Mouse (Mus musculus): ENCODE data around the gene Lsm7. TPM values are rescaled to one million over a fixed set of nuclear protein-coding genes. Genes with fewer than 3 reads are reported as not detected.

Gene Lsm7
- polyA plus RNA-seq, 1 experiment from 2014 or later, result 303 TPM

- 0 out of 2 replicates have a peak, but pooled peaks have one; percentile 33 for ATAC-seq (ENCODE audit: low read depth)
- Histone ChIP-seq H3K36me3 (ENCODE audit: control insufficient read depth, insufficient read depth, low read length) (no peaks in the 10 kb centered on the region), H3K4me2 (ENCODE audit: low read depth, low read length) (peak within 1 kb of the TSS; percentile 96), H3K4me3 (ENCODE audit: low read depth, low read length) (peak within 1 kb of the TSS; percentile 53), H3K27ac (replicated peaks; ENCODE audit: low read depth, low read length) (no peak within 1 kb of the TSS), H3K9ac (ENCODE audit: low read depth, low read length) (peak within 1 kb of the TSS; percentile 68), H3K27me3 (replicated peaks; ENCODE audit: control insufficient read depth, insufficient read depth, low read length) (peaks cover 37% of the 10 kb centered on the region), H3K4me1 (ENCODE audit: control insufficient read depth, insufficient read depth, low read length) (no peaks in the 10 kb centered on the region), H3K9me3 (ENCODE audit: control insufficient read depth, low read length) (no peaks in the 10 kb centered on the region)
- DNase-seq (ENCODE audit: low spot score), result peak; percentile 30
- 5% methylated on average over 24 of the region's 51 CpGs for WGBS
These were observed 11.0 kb downstream of the Lsm7 start, which contains the start of gene Lingo3 for GRCm38 (mm10) chr10:80843931-80844547. Lingo3 (minus strand) TSS chr10:80844039.

DNA sequence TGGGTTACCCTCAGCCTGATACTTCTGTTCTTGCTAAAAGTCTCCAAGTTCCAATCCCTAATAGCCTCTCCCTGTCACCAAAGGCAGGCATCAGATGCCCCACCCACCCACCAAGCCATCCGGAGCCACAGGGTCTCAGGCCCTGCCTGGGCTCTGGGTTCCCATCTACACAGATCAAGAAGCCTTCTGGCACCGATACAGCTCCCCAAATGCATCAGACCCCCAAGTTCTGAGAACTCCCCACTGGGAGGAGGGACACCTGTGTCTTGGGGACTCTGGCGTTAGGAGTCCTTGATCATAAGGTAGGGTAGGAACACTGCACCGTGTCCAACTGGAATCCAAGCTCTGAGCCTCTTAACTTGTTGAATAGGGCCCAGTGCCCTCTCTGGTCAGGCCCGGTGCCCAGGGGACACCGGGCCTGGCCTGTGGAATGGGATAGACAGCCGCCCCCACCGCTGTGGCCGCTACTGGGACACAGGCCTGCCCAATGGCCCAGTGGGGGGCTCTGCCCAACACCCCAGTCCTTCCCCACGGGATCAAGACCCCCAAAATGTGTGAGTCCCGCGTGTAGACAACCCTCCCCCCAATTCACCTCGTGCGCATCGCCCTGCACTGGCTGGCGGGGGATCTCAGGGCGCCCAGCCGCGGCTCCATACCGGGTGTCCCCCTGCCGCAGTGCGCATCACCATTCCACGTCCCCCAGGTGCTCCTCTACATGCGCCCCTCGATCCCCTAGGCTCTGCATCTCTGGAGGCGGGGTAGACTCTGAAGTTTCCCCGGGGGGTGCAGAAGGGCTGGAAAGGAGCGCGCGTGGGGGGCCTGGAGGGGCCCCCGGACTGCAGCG lies 11.7 kb downstream of the Lsm7 start:
- Histone ChIP-seq H3K9ac (ENCODE audit: low read depth, low read length) (peak overlapping the region; percentile 68), H3K9me3 (ENCODE audit: control insufficient read depth, low read length) (no peaks in the 10 kb centered on the region), H3K27me3 (replicated peaks; ENCODE audit: control insufficient read depth, insufficient read depth, low read length) (peaks cover 37% of the 10 kb centered on the region), H3K27ac (replicated peaks; ENCODE audit: low read depth, low read length) (no peak overlapping the region), H3K4me1 (ENCODE audit: control insufficient read depth, insufficient read depth, low read length) (no peaks in the 10 kb centered on the region), H3K4me2 (ENCODE audit: low read depth, low read length) (peak overlapping the region; percentile 96), H3K36me3 (ENCODE audit: control insufficient read depth, insufficient read depth, low read length) (no peaks in the 10 kb centered on the region), H3K4me3 (ENCODE audit: low read depth, low read length) (peak overlapping the region; percentile 53)
- ATAC-seq (ENCODE audit: low read depth) (no peak), DNase-seq (ENCODE audit: low spot score) (no peak)
- 23% methylated on average over 14 of the region's 32 CpGs for WGBS

DNA sequence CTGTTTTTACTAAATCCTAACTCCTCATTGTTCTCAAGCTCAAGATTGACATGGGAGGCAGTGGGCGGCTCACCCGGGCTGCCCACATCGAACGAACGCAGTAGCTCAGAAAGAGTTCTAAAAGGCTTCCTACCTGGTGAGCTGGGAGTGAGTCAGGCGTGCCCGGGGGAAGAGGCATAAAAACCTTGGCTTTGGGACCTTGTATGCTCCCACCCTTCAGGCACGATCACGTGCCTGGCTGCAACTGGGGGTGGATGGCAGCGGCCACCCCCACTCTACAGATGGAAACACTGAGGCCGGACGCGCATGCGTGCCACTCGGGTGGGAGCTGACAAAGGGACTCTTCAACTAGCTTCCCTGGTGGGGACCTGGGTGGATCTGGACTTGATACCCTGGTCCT lies 12.7 kb downstream of the Lsm7 start:
- Histone ChIP-seq H3K27ac (replicated peaks; ENCODE audit: low read depth, low read length) (no peak overlapping the region), H3K4me1 (ENCODE audit: control insufficient read depth, insufficient read depth, low read length) (no peaks in the 10 kb centered on the region), H3K9me3 (ENCODE audit: control insufficient read depth, low read length) (no peaks in the 10 kb centered on the region), H3K4me3 (ENCODE audit: low read depth, low read length) (no peak overlapping the region), H3K36me3 (ENCODE audit: control insufficient read depth, insufficient read depth, low read length) (no peaks in the 10 kb centered on the region), H3K4me2 (ENCODE audit: low read depth, low read length) (no peak overlapping the region), H3K27me3 (replicated peaks; ENCODE audit: control insufficient read depth, insufficient read depth, low read length) (peaks cover 37% of the 10 kb centered on the region), H3K9ac (ENCODE audit: low read depth, low read length) (no peak overlapping the region)
- no peak for DNase-seq (ENCODE audit: low spot score)
- no peak for ATAC-seq (ENCODE audit: low read depth)
- WGBS, result 78% methylated on average over 15 of the region's 15 CpGs

- Histone ChIP-seq H3K9ac (ENCODE audit: low read depth, low read length) (no peak overlapping the region), H3K4me2 (ENCODE audit: low read depth, low read length) (no peak overlapping the region), H3K36me3 (ENCODE audit: control insufficient read depth, insufficient read depth, low read length) (no peaks in the 10 kb centered on the region), H3K4me3 (ENCODE audit: low read depth, low read length) (no peak overlapping the region), H3K27me3 (replicated peaks; ENCODE audit: control insufficient read depth, insufficient read depth, low read length) (peaks cover 37% of the 10 kb centered on the region), H3K9me3 (ENCODE audit: control insufficient read depth, low read length) (no peaks in the 10 kb centered on the region), H3K4me1 (ENCODE audit: control insufficient read depth, insufficient read depth, low read length) (no peaks in the 10 kb centered on the region), H3K27ac (replicated peaks; ENCODE audit: low read depth, low read length) (no peak overlapping the region)
- WGBS, result 93% methylated on average over 2 of the region's 2 CpGs
- ATAC-seq (ENCODE audit: low read depth), result no peak
- no peak for DNase-seq (ENCODE audit: low spot score)
These were observed 13.3 kb downstream of the Lsm7 start for GRCm38 (mm10) chr10:80841685-80842084.

DNA sequence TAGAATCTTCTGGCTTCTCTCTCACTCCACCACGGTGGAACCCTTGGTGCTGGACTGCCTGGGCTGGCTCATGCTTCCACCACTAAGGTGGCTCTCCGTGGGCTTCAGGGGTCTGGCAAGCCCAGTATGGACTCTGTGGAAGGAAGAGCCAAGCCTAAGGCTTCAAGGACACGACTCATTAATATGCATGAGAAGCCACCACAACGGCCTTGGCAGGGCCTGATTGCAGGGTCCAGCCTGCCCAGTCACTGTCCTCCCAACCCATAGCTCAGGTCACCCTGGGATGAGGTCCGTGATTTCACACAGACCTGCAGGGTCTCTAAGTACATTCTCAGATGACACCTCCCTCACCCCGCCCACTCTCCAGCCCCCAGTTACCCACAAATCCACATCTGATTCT lies 15.2 kb downstream of the Lsm7 start:
- H3K27me3 ChIP-seq (replicated peaks; ENCODE audit: control insufficient read depth, insufficient read depth, low read length), result peaks cover 44% of the 10 kb centered on the region
- WGBS, result 68% methylated on average over 6 of the region's 6 CpGs
- no peak overlapping the region for H3K9ac ChIP-seq (ENCODE audit: low read depth, low read length)
- no peak overlapping the region for H3K4me2 ChIP-seq (ENCODE audit: low read depth, low read length)
- H3K9me3 ChIP-seq (ENCODE audit: control insufficient read depth, low read length), result peaks cover 1% of the 10 kb centered on the region; the same call in 1 of the 2 replicates
- no peak overlapping the region for H3K27ac ChIP-seq (replicated peaks; ENCODE audit: low read depth, low read length)
- no peak for DNase-seq (ENCODE audit: low spot score)
- no peaks in the 10 kb centered on the region for H3K4me1 ChIP-seq (ENCODE audit: control insufficient read depth, insufficient read depth, low read length)
- no peak for ATAC-seq (ENCODE audit: low read depth)
- H3K36me3 ChIP-seq (ENCODE audit: control insufficient read depth, insufficient read depth, low read length), result no peaks in the 10 kb centered on the region
- H3K4me3 ChIP-seq (ENCODE audit: low read depth, low read length), result no peak overlapping the region

- no peak overlapping the region for H3K4me3 ChIP-seq (ENCODE audit: low read depth, low read length)
- ATAC-seq (ENCODE audit: low read depth) (no peak), DNase-seq (ENCODE audit: low spot score) (no peak)
- H3K9ac ChIP-seq (ENCODE audit: low read depth, low read length), result no peak overlapping the region
- 54% methylated on average over 2 of the region's 2 CpGs for WGBS
- H3K27me3 ChIP-seq (replicated peaks; ENCODE audit: control insufficient read depth, insufficient read depth, low read length), result peaks cover 38% of the 10 kb centered on the region
- no peak overlapping the region for H3K4me2 ChIP-seq (ENCODE audit: low read depth, low read length)
- peaks cover 7% of the 10 kb centered on the region; the same call in 1 of the 2 replicates for H3K9me3 ChIP-seq (ENCODE audit: control insufficient read depth, low read length)
- no peaks in the 10 kb centered on the region for H3K36me3 ChIP-seq (ENCODE audit: control insufficient read depth, insufficient read depth, low read length)
- H3K4me1 ChIP-seq (ENCODE audit: control insufficient read depth, insufficient read depth, low read length), result no peaks in the 10 kb centered on the region
- H3K27ac ChIP-seq (replicated peaks; ENCODE audit: low read depth, low read length), result no peak overlapping the region
These were observed 16.6 kb downstream of the Lsm7 start for GRCm38 (mm10) chr10:80838346-80838912.

DNA sequence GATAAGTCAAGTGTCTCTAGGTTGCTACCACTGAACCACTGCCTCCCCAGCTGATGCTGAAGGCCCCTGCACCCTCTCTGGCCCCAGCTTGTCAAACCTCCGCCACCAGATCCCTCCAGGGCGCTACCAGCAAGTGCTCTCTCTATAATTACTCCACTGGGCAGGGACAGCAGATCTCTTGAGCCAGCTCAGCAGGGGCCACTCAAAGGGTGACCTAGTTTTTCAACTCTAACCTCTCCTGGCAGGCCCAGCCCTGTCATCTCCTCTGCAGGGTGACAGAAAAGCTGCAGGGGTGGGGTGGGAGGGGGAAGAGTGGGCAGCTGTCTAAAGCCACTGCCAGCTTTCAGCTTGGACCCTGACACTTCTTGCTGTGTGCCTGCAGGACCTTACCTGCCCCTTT lies 17.2 kb downstream of the Lsm7 start:
- H3K4me1 ChIP-seq (ENCODE audit: control insufficient read depth, insufficient read depth, low read length), result no peaks in the 10 kb centered on the region
- DNase-seq (ENCODE audit: low spot score) (no peak), ATAC-seq (ENCODE audit: low read depth) (peak; percentile 45)
- H3K27me3 ChIP-seq (replicated peaks; ENCODE audit: control insufficient read depth, insufficient read depth, low read length), result peaks cover 32% of the 10 kb centered on the region
- H3K9ac ChIP-seq (ENCODE audit: low read depth, low read length), result no peak overlapping the region
- no peak overlapping the region for H3K4me2 ChIP-seq (ENCODE audit: low read depth, low read length)
- H3K4me3 ChIP-seq (ENCODE audit: low read depth, low read length), result no peak overlapping the region
- peaks cover 7% of the 10 kb centered on the region; the same call in 1 of the 2 replicates for H3K9me3 ChIP-seq (ENCODE audit: control insufficient read depth, low read length)
- H3K36me3 ChIP-seq (ENCODE audit: control insufficient read depth, insufficient read depth, low read length), result no peaks in the 10 kb centered on the region
- whole genome bisulfite sequencing, result 0% methylated on average over 2 of the region's 2 CpGs
- no peak overlapping the region for H3K27ac ChIP-seq (replicated peaks; ENCODE audit: low read depth, low read length)

DNA sequence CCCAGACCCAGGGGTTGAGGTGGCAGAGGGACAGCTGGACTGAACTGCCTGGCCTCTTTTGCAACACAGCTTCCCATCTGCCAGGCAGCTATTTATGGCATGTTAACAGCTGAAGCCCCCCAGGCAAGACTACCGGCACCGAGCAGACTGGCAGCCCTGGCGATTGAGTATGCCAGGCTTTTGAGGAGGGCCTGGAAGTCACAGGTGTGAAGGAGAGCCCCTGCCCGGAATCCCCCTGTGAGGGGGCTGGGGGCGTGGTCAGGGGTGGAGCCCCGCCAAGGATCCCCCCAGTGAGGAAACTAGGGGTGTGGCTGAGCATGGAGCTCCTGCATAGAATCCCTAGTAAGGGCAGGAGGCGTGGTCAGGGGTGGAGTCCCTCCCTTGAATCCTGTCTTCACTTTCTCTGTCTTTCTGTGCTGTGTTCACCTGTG lies 18.0 kb downstream of the Lsm7 start:
- no peak overlapping the region for H3K4me2 ChIP-seq (ENCODE audit: low read depth, low read length)
- no peak overlapping the region for H3K9ac ChIP-seq (ENCODE audit: low read depth, low read length)
- no peaks in the 10 kb centered on the region for H3K4me1 ChIP-seq (ENCODE audit: control insufficient read depth, insufficient read depth, low read length)
- no peak overlapping the region for H3K4me3 ChIP-seq (ENCODE audit: low read depth, low read length)
- 45% methylated on average over 7 of the region's 7 CpGs for WGBS
- H3K27me3 ChIP-seq (replicated peaks; ENCODE audit: control insufficient read depth, insufficient read depth, low read length), result peaks cover 25% of the 10 kb centered on the region
- peaks cover 7% of the 10 kb centered on the region; the same call in 1 of the 2 replicates for H3K9me3 ChIP-seq (ENCODE audit: control insufficient read depth, low read length)
- peak; percentile 26 for DNase-seq (ENCODE audit: low spot score)
- ATAC-seq (ENCODE audit: low read depth), result no peak
- H3K27ac ChIP-seq (replicated peaks; ENCODE audit: low read depth, low read length), result no peak overlapping the region
- H3K36me3 ChIP-seq (ENCODE audit: control insufficient read depth, insufficient read depth, low read length), result no peaks in the 10 kb centered on the region

Data from embryonic facial prominence, embryonic 14.5 days (tissue).